Mouse (Mus musculus) neural tube, embryonic 14.5 days (tissue): Measurements from ENCODE around the gene Dync1h1. TPM values are rescaled to one million over a fixed set of nuclear protein-coding genes. Genes with fewer than 3 reads are reported as not detected.

Source experiments
- ATAC-seq: fragments of 200-750 bp; cut with Nextera tagmentation; 2 replicates; pipeline ENCODE4 v1.8.0; 2017; ENCODE audit warnings: low read depth, mild to moderate bottlenecking, moderate TSS enrichment, moderate library complexity
- H3K27ac ChIP-seq: fragments of 300-500 bp; sonication (generic); 2 replicates; pipeline ENCODE4 v1.5.1; 2014; ENCODE audit warnings: low read depth, mild to moderate bottlenecking, control low read depth, low read length, moderate library complexity, mixed read lengths
- H3K27me3 ChIP-seq: fragments of 300-500 bp; sonication (generic); 2 replicates; pipeline ENCODE4 v1.6.1; 2014; ENCODE audit warnings: low read length; ENCODE audit not compliant: control insufficient read depth, insufficient read depth
- H3K36me3 ChIP-seq: fragments of 300-500 bp; sonication (generic); 2 replicates; pipeline ENCODE4 v1.6.1; 2014; ENCODE audit warnings: low read length, mixed read lengths; ENCODE audit not compliant: control insufficient read depth, insufficient read depth
- H3K4me1 ChIP-seq: fragments of 300-500 bp; sonication (generic); 2 replicates; pipeline ENCODE4 v1.6.1; 2014; ENCODE audit warnings: low read length; ENCODE audit not compliant: control insufficient read depth, insufficient read depth
- H3K4me2 ChIP-seq: fragments of 300-500 bp; sonication (generic); 2 replicates; pipeline ENCODE4 v1.6.1; 2014; ENCODE audit warnings: mild to moderate bottlenecking, low read depth, low read length, control low read depth
- H3K4me3 ChIP-seq: fragments of 300-500 bp; sonication (generic); 2 replicates; pipeline ENCODE4 v1.5.1; 2014; ENCODE audit warnings: low read depth, low read length, control low read depth, mixed read lengths
- H3K9ac ChIP-seq: fragments of 300-500 bp; sonication (generic); replicated peaks from 2 replicates; pipeline ENCODE4 v1.6.1; 2014; ENCODE audit warnings: low read depth, mild to moderate bottlenecking, control low read depth, low read length, mixed read lengths
- H3K9me3 ChIP-seq: fragments of 300-500 bp; sonication (generic); 2 replicates; pipeline ENCODE4 v1.6.1; 2016; ENCODE audit warnings: low read length; ENCODE audit not compliant: control insufficient read depth
- WGBS: fragments of 180-500 bp; shearing (Covaris S2); extraction: QIAGEN DNeasy Blood & Tissue Kit; methylation state at CpG from one replicate; pipeline ENCODE4 v1.1.7; 2014; 5-methylcytosine and 5-hydroxymethylcytosine counted together
- polyA plus RNA-seq: library from polyadenylated mRNA; unstranded; fragments of >200 nt; fragmentation: Nextera tagmentation; extraction: Ambion mirVana; gene quantifications from 2 replicates; pipeline ENCODE4 v1.2.1, GENCODE M21; 2014

Dync1h1 gene
- polyA plus RNA-seq, 1 experiment from 2014 or later, result 107 TPM

DNA sequence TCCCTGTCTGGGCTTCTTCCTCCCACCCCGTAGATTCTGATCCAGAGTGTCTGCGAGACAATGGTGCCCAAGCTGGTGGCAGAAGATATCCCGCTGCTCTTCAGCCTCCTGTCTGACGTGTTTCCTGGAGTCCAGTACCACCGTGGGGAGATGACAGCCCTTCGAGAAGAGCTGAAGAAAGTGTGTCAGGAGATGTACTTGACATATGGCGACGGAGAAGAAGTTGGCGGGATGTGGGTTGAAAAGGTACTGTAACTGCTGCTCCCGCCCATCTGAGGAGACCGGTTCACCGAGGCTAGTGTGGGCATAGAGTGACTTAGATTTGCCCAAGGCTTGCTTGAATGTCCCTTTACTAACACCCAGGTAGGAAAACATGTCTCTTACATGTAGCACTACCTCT, 35.0 kb downstream of the Dync1h1 start:
- Histone ChIP-seq H3K27ac (no peak overlapping the region), H3K36me3 (peaks cover 98% of the 10 kb centered on the region), H3K9ac (no peak overlapping the region), H3K4me1 (no peaks in the 10 kb centered on the region), H3K27me3 (no peaks in the 10 kb centered on the region), H3K4me2 (no peak overlapping the region), H3K4me3 (no peak overlapping the region), H3K9me3 (no peaks in the 10 kb centered on the region)
- ATAC-seq, result no peak
- 97% methylated on average over 12 of the region's 12 CpGs for WGBS

DNA sequence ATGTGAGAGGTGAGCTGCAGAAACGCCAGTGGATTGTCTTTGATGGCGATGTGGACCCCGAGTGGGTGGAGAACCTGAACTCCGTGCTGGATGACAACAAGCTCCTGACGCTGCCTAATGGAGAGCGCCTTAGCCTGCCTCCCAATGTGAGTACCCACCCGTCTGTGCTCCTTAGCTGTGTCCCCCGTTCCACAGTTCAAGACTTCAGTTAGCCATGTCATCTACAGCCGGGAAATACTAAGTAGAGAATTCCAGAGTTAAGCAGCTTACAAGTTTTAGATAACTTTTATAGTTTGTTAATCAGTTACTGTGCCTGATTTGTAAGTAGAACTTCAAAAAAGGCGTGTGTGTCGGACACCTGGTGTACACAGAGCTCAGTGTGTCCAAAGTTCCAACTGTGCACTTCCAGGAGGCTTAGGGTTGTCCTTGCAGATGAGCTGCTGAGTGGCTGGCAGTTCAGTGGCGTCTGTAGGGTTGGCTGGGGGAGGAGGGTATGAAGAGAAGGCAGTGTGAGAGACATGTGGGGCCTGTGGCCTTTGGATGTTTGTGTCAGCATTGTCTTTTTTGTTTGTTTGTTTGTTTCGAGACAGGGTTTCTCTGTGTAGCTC, 36.4 kb downstream of the Dync1h1 start:
- no peaks in the 10 kb centered on the region for H3K9me3 ChIP-seq
- no peak overlapping the region for H3K4me3 ChIP-seq
- no peak overlapping the region for H3K4me2 ChIP-seq
- ATAC-seq, result no peak
- H3K36me3 ChIP-seq, result peaks cover 98% of the 10 kb centered on the region
- H3K27me3 ChIP-seq, result no peaks in the 10 kb centered on the region
- 94% methylated on average over 13 of the region's 13 CpGs for WGBS
- no peak overlapping the region for H3K9ac ChIP-seq
- H3K27ac ChIP-seq, result no peak overlapping the region
- H3K4me1 ChIP-seq, result no peaks in the 10 kb centered on the region

DNA sequence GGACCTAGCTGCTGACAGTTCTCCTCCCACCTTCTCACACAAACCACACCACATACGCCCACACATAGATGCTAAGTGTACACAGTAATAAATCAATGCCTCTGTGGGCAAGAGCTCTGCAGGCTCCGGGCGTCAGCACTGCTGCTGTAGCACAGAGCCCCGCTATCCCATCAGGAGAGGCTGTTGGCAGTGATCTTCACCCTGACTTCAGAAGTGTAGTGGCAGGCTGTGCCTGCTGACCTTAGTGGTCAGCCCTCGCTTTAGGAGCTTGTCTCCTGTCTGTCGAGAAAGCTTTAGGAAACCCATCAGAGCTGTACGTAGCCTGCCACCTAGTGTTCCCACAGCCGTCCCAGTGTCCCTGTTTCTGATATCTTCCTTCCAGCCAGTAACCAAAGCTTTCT, 49.0 kb downstream of the Dync1h1 start:
- no peak for ATAC-seq
- 82% methylated on average over 8 of the region's 8 CpGs for WGBS
- no peak overlapping the region for H3K9ac ChIP-seq

DNA sequence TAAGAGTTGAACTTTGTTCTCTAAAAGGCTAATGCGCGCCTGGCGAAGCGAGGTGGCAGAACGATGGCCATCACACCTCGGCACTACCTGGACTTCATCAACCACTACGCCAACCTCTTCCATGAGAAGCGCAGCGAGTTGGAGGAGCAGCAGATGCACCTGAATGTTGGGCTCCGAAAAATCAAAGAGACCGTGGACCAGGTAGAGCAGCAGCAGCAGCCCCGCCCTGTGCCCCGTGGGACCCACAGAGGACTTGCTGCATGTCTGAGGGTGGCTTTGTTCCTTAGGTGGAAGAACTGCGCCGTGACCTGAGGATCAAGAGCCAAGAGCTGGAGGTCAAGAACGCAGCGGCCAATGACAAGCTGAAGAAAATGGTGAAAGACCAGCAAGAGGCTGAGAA, 50.2 kb downstream of the Dync1h1 start:
- Histone ChIP-seq H3K4me1 (no peaks in the 10 kb centered on the region), H3K27ac (no peak overlapping the region), H3K9me3 (no peaks in the 10 kb centered on the region), H3K36me3 (peaks cover 93% of the 10 kb centered on the region), H3K9ac (no peak overlapping the region), H3K4me3 (no peak overlapping the region), H3K4me2 (no peak overlapping the region), H3K27me3 (no peaks in the 10 kb centered on the region)
- no peak for ATAC-seq
- 98% methylated on average over 17 of the region's 17 CpGs for WGBS

More for the DNA sequence above, 49.0 kb downstream of the Dync1h1 start:
- Histone ChIP-seq H3K27ac (no peak overlapping the region), H3K27me3 (no peaks in the 10 kb centered on the region), H3K36me3 (peaks cover 88% of the 10 kb centered on the region), H3K9me3 (no peaks in the 10 kb centered on the region), H3K4me1 (no peaks in the 10 kb centered on the region), H3K4me3 (no peak overlapping the region), H3K4me2 (no peak overlapping the region)

DNA sequence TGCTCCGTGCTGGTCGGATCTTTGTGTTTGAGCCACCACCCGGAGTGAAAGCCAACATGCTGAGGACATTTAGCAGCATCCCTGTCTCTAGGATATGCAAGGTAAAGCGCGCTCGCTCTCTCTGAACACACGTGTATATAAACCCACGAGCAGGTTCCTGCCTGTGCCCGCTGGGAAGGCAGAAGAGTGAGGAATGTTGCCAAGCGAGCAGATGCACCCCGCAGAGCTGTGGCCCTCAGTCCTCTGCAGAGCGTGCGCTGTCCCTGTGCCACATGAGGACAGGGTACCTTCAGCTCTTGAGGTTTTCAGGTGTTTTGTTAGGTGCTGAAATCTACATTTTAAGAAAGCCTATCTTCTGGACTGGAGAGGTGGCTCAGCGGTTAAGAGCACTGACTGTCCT, 60.5 kb downstream of the Dync1h1 start:
- no peak overlapping the region for H3K4me3 ChIP-seq
- peaks cover 92% of the 10 kb centered on the region for H3K36me3 ChIP-seq
- no peak overlapping the region for H3K27ac ChIP-seq
- ATAC-seq, result no peak
- H3K4me2 ChIP-seq, result no peak overlapping the region
- no peaks in the 10 kb centered on the region for H3K27me3 ChIP-seq
- no peaks in the 10 kb centered on the region for H3K9me3 ChIP-seq
- no peak overlapping the region for H3K9ac ChIP-seq
- no peaks in the 10 kb centered on the region for H3K4me1 ChIP-seq
- WGBS, result 96% methylated on average over 14 of the region's 14 CpGs

DNA sequence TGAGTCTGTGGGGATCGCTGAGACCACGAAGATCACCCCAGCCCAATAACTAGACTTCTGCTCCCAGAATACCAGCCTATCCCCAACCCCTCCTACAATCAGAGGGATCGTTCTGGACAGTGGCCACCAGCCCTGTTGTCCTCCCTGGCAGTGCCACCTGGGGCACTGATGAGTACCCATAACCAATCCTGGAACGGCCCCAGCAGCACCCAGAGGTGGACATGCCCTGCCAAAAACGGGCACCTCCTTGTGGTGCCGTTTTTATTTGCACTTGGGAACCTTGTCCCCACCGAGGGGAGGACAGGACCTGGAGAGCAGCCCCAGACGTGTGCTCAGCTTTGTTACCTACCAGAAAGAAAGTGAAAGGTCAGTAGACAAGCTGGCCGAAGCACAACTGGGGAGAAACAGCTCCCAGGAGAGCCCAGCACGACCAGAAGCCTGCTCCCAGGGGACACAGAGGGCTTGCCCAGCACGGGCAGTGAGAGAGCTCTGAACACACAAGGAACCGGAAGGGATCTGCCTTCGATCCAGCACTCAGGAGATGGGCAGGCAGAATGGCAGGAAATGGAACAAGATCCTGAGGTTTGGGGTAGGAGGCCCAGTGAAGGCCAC, 66.3 kb downstream of the Dync1h1 start:
- H3K27ac ChIP-seq, result no peak overlapping the region
- peaks cover 66% of the 10 kb centered on the region for H3K36me3 ChIP-seq
- no peaks in the 10 kb centered on the region for H3K4me1 ChIP-seq
- H3K27me3 ChIP-seq, result no peaks in the 10 kb centered on the region
- 89% methylated on average over 13 of the region's 13 CpGs for WGBS
- H3K9ac ChIP-seq, result no peak overlapping the region
- ATAC-seq, result no peak
- H3K4me2 ChIP-seq, result no peak overlapping the region
- H3K4me3 ChIP-seq, result no peak overlapping the region
- H3K9me3 ChIP-seq, result no peaks in the 10 kb centered on the region

DNA sequence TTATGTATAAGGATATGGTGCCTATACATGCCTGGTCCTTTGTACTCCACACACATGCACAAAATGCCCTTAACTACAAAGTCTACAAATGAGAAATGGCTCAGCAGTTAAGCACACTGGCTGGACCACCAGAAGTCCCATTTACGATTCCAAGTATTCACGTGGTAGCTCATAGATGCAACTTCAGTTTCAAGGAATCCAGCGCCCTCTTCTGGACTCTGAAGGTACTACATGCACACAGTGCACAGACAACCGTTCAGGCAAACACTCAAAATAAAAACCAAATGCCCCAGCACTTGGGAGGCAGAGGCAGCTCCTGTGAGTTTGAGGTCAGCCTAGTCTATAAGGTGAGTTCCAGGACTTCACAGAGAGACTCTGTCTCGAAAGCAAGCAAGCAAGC, 73.0 kb downstream of the Dync1h1 start:
- Histone ChIP-seq H3K9me3 (no peaks in the 10 kb centered on the region), H3K4me3 (no peak overlapping the region), H3K36me3 (no peaks in the 10 kb centered on the region), H3K27me3 (no peaks in the 10 kb centered on the region), H3K4me2 (no peak overlapping the region), H3K4me1 (no peaks in the 10 kb centered on the region), H3K27ac (no peak overlapping the region), H3K9ac (no peak overlapping the region)
- 48% methylated on average over 5 of the region's 5 CpGs for WGBS
- ATAC-seq, result no peak

DNA sequence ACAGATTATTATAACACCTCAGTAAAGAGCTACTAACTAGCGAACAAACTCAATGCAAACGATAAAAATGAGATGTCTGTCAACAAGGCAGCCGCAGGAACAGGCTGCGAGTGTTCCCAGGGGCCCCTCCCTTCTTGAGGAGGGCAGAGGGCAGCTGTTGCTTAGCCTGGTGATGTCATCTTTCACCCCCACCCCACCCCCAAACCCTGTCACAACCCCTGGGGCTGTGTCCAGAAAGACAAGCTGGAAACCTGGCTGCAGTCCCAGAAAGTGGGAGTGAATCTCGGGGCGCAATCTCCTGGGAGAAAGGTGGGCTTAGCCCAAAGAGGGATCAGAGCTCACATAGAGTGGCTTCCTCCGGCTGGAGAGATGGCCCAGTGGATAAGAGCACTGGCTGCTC, 79.9 kb downstream of the Dync1h1 start:
- Histone ChIP-seq H3K36me3 (no peaks in the 10 kb centered on the region), H3K27ac (no peak overlapping the region), H3K4me3 (no peak overlapping the region), H3K27me3 (no peaks in the 10 kb centered on the region), H3K9me3 (no peaks in the 10 kb centered on the region), H3K9ac (no peak overlapping the region), H3K4me2 (no peak overlapping the region), H3K4me1 (no peaks in the 10 kb centered on the region)
- no peak for ATAC-seq
- WGBS, result 62% methylated on average over 7 of the region's 7 CpGs

DNA sequence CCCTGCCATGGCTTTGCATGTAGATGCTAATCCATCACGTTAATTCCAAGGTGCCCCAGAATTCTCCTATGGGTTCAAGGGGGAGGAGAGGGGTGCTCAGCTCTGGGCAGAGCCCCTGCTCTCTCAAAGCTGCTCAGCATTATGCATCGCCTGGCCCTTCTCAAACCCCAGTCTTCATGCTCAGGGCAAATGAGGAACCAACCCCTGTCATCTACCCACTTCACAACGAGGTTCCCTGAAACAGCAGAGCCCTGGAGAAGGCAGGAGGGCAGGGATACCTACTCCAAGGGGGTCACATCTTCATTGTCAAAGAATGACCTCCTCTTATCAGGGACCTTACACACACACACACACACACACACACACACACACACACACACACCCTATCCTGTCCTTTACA, 80.6 kb downstream of the Dync1h1 start:
- Histone ChIP-seq H3K4me2 (no peak overlapping the region), H3K27ac (no peak overlapping the region), H3K9me3 (no peaks in the 10 kb centered on the region), H3K27me3 (no peaks in the 10 kb centered on the region), H3K9ac (no peak overlapping the region), H3K4me1 (no peaks in the 10 kb centered on the region), H3K4me3 (no peak overlapping the region), H3K36me3 (no peaks in the 10 kb centered on the region)
- no peak for ATAC-seq
- WGBS, result 64% methylated on average over 3 of the region's 3 CpGs
